Mouse (Mus musculus): Measurements from ENCODE around the gene Dock2. TPM values are rescaled to one million over a fixed set of nuclear protein-coding genes. Genes with fewer than 3 reads are reported as not detected.
A peak's percentile ranks its signal among the peaks of the same experiment; 100 is the strongest.
"Not testable (repeated sequence)": the region's sequence is repeated elsewhere in the genome, so short reads cannot be mapped to it uniquely, and the experiment has no call there.

Gene Dock2
- polyA plus RNA-seq, 1 experiment from 2014 or later: 1.5 TPM

DNA sequence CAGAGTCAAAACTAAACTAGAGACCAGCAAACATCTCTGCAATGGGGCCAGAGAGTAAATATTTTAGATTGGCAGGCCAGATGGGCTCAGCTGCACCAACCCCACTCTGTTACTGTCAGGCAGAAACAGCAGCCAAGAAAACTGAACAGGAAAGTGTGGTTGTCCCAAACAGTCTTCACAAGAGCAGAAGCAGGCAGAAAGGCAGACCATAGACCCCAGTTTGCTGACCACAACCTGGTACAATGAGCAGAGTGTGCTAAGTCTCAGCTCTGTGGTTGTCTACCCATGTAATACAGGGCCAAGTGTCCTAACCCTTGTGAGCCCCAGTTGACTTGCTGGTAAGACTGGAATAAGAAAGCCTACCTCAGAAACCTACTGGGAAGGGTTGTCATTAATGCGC is 543.4 kb downstream of the Dock2 start:
- Histone ChIP-seq H3K36me3 (ENCODE audit: insufficient read depth) (no peaks in the 10 kb centered on the region), H3K27ac (ENCODE audit: low read depth) (no peak overlapping the region), H3K4me1 (ENCODE audit: insufficient read depth) (no peaks in the 10 kb centered on the region), H3K9me3 (ENCODE audit: low read depth, low read length) (no peaks in the 10 kb centered on the region), H3K27me3 (ENCODE audit: insufficient read depth, low read length) (no peaks in the 10 kb centered on the region), H3K4me2 (no peak overlapping the region), H3K9ac (no peak overlapping the region), H3K4me3 (ENCODE audit: low read depth, low read length) (no peak overlapping the region)
- ATAC-seq (ENCODE audit: insufficient read depth) (no peak), DNase-seq (no peak)
- TF ChIP-seq CTCF (IDR thresholded peaks at IDR 0.05; ENCODE audit: low read depth): no peak
- WGBS: 93% methylated on average over 1 of the region's 1 CpGs

DNA sequence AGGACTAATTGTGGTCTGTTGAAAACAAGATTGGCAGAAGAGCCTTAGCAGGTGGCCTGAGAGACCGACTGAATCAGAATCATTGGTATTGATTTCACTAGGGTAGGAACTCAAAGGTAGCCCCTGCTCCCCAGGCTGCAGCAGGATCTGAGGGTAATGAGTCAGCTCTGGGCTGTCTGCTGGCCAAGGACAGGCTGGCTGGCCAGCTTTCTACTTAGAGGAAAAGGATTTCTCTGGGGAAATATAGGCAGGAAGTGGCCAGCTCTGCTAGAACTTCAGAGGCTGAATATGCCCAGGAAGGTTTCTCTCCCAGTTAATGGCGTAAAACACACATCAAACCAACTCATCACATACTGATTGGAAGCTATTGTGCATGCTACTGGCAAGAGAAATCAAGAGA is 544.0 kb downstream of the Dock2 start:
- Histone ChIP-seq H3K36me3 (ENCODE audit: insufficient read depth) (no peaks in the 10 kb centered on the region), H3K4me2 (no peak overlapping the region), H3K9ac (no peak overlapping the region), H3K27me3 (ENCODE audit: insufficient read depth, low read length) (no peaks in the 10 kb centered on the region), H3K4me3 (ENCODE audit: low read depth, low read length) (no peak overlapping the region), H3K4me1 (ENCODE audit: insufficient read depth) (no peaks in the 10 kb centered on the region), H3K9me3 (ENCODE audit: low read depth, low read length) (no peaks in the 10 kb centered on the region), H3K27ac (ENCODE audit: low read depth) (no peak overlapping the region)
- no peak for TF ChIP-seq CTCF (IDR thresholded peaks at IDR 0.05; ENCODE audit: low read depth)
- DNase-seq: no peak
- ATAC-seq (ENCODE audit: insufficient read depth): no peak
- WGBS: 81% methylated on average over 2 of the region's 2 CpGs

DNA sequence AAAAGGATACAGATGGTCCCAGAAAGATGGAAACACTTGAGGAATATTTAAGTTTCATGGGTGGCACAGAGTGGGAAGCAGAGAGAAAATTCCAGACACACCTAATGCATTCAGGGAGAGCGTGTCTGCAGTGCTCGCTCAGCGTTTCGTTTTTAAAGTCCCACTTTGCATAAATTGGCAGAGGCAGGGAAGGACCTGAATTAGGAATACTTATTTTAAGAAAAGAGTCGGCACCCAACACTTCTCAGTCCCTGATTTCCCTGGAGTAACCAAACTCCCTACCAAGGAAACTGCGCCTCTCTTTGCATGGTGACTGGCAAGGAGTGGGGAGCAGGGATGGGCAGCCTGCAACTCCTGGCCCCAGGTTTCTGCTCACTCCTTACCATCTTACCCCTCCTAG is 546.8 kb downstream of the Dock2 start:
- H3K9ac ChIP-seq: no peak overlapping the region
- H3K4me3 ChIP-seq (ENCODE audit: low read depth, low read length): no peak overlapping the region
- no peak overlapping the region for H3K4me2 ChIP-seq
- no peaks in the 10 kb centered on the region for H3K4me1 ChIP-seq (ENCODE audit: insufficient read depth)
- no peak overlapping the region for H3K27ac ChIP-seq (ENCODE audit: low read depth)
- no peaks in the 10 kb centered on the region for H3K36me3 ChIP-seq (ENCODE audit: insufficient read depth)
- TF ChIP-seq CTCF (IDR thresholded peaks at IDR 0.05; ENCODE audit: low read depth): no peak
- DNase-seq: no peak
- H3K9me3 ChIP-seq (ENCODE audit: low read depth, low read length): no peaks in the 10 kb centered on the region
- 78% methylated on average over 6 of the region's 6 CpGs for WGBS
- no peak for ATAC-seq (ENCODE audit: insufficient read depth)
- H3K27me3 ChIP-seq (ENCODE audit: insufficient read depth, low read length): no peaks in the 10 kb centered on the region

DNA sequence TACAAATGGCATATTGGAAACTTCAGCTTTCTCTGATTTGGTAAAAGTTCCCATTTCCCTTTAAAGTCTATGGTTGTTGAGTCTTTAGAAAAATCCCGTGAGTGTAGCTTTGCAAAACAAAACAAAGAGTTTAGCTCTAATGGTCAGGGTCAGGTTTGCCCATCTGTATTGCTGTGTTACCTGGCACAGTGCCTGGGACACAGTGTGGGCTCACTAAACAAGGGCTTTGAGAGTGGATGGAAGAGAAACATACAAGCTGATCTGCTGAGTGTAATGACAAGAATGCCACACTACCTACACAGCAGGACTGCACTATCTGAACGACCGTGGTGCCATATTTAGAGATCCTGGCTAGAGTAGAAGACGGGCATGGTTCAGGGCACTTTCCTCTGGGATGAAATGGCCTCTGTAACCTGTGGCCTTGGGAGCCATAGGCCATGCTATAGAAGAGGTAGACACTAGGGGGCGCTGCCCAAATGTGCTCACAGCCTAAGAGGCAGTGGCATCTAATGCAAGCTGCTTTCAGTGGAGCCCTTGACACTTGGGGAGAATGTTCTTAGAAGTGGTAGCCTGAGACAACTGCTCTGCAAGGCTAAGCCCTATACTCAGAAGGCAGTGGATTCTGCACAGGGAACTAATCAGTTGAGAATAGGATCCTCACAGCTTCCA is 547.5 kb downstream of the Dock2 start:
- TF ChIP-seq CTCF (IDR thresholded peaks at IDR 0.05; ENCODE audit: low read depth): peak; percentile 45
- H3K36me3 ChIP-seq (ENCODE audit: insufficient read depth): no peaks in the 10 kb centered on the region
- WGBS: 37% methylated on average over 5 of the region's 5 CpGs
- H3K9me3 ChIP-seq (ENCODE audit: low read depth, low read length): no peaks in the 10 kb centered on the region
- DNase-seq (peak; percentile 42), ATAC-seq (ENCODE audit: insufficient read depth) (no peak)
- no peaks in the 10 kb centered on the region for H3K27me3 ChIP-seq (ENCODE audit: insufficient read depth, low read length)
- H3K4me2 ChIP-seq: no peak overlapping the region
- no peak overlapping the region for H3K4me3 ChIP-seq (ENCODE audit: low read depth, low read length)
- H3K9ac ChIP-seq: no peak overlapping the region
- H3K27ac ChIP-seq (ENCODE audit: low read depth): no peak overlapping the region
- H3K4me1 ChIP-seq (ENCODE audit: insufficient read depth): no peaks in the 10 kb centered on the region

DNA sequence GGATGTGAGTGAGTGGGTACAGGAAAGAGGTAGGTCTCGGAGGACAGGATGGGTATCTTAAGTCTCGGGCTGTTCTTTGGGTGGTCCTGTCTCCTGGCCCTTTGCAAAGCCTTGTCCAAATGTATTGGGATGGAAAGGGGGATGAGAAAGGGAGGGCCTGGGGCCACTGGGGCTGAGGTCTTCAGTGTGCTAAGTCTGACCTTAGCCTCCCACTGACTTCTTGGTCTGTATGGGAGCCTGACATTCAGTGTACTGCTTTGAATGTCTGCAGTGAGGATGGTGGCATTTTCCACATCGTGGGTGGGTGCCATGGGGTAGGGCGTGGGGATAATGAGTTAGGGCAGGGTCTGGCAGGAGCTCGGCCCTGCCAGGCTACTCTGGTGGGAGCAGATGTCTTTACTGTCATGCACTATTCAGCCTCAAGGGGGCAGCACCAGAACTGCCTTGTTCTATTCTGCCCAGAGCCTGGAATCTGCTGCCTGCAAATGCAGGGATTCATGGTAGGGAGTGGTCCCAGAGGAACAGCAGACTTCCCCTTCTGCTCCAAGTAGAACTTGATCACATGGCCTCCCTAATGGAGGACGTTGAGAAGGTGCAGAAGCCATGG is 554.8 kb downstream of the Dock2 start:
- Histone ChIP-seq H3K9ac (no peak overlapping the region), H3K27ac (ENCODE audit: low read depth) (no peak overlapping the region), H3K4me1 (ENCODE audit: insufficient read depth) (no peaks in the 10 kb centered on the region), H3K4me3 (ENCODE audit: low read depth, low read length) (no peak overlapping the region), H3K4me2 (no peak overlapping the region), H3K27me3 (ENCODE audit: insufficient read depth, low read length) (no peaks in the 10 kb centered on the region), H3K36me3 (ENCODE audit: insufficient read depth) (no peaks in the 10 kb centered on the region), H3K9me3 (ENCODE audit: low read depth, low read length) (no peaks in the 10 kb centered on the region)
- peak; percentile 83 for TF ChIP-seq CTCF (IDR thresholded peaks at IDR 0.05; ENCODE audit: low read depth)
- ATAC-seq (ENCODE audit: insufficient read depth) (peak; percentile 62; the same call in 1 of the 2 replicates), DNase-seq (peak; percentile 86)
- 39% methylated on average over 6 of the region's 6 CpGs for WGBS

DNA sequence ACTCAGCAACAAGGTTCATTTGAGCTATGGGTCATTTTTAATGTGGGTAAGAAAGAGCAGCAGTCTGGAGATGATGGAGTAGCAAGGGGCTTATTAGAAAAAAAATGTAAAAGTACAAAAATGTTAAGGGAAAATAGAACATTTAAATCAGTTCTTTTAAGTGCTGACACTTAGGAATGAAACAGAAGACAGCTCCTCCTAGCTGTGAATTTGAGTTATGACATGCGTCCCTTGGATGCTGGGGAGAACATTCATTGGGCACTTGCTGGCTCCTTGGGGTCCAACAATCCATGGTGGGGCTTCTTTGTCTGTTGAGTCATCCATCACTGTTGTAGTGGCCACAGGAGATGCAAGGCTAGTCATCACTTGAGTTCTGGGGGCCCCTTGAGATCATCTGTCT is 556.5 kb downstream of the Dock2 start:
- H3K4me2 ChIP-seq: no peak overlapping the region
- H3K9ac ChIP-seq: no peak overlapping the region
- no peak for ATAC-seq (ENCODE audit: insufficient read depth)
- DNase-seq: peak; percentile 37
- no peaks in the 10 kb centered on the region for H3K4me1 ChIP-seq (ENCODE audit: insufficient read depth)
- H3K9me3 ChIP-seq (ENCODE audit: low read depth, low read length): no peaks in the 10 kb centered on the region
- H3K4me3 ChIP-seq (ENCODE audit: low read depth, low read length): no peak overlapping the region
- no peak overlapping the region for H3K27ac ChIP-seq (ENCODE audit: low read depth)
- no peaks in the 10 kb centered on the region for H3K36me3 ChIP-seq (ENCODE audit: insufficient read depth)
- WGBS: 46% methylated on average over 1 of the region's 1 CpGs
- TF ChIP-seq CTCF (IDR thresholded peaks at IDR 0.05; ENCODE audit: low read depth): peak; percentile 58
- H3K27me3 ChIP-seq (ENCODE audit: insufficient read depth, low read length): no peaks in the 10 kb centered on the region

DNA sequence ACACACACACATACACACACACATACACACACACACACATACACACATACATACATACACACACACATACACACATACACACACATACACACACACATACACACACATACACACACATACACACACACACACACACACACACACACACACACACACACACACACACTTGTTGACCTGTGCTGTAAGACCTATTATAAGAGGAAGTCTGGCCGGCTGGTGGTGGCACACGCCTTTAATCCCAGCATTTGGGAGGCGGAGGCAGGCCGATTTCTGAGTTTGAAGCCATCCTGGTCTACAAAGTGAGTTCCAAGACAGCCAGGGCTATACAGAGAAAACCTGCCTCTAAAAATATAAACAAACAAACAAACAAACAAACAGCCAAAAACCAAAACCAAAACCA is 563.1 kb downstream of the Dock2 start:
- not testable (repeated sequence) for H3K4me1 ChIP-seq (ENCODE audit: insufficient read depth); H3K9ac ChIP-seq; H3K27ac ChIP-seq (ENCODE audit: low read depth); H3K27me3 ChIP-seq (ENCODE audit: insufficient read depth, low read length); H3K9me3 ChIP-seq (ENCODE audit: low read depth, low read length); DNase-seq; ATAC-seq (ENCODE audit: insufficient read depth); H3K4me2 ChIP-seq; H3K36me3 ChIP-seq (ENCODE audit: insufficient read depth); H3K4me3 ChIP-seq (ENCODE audit: low read depth, low read length)
- 88% methylated on average over 4 of the region's 4 CpGs for WGBS
